Mouse (Mus musculus) gastrocnemius, adult 2 months (tissue): ENCODE results near the gene Zfp36l2. TPM values are rescaled to one million over a fixed set of nuclear protein-coding genes. Genes with fewer than 3 reads are reported as not detected.

Experiments
- DNase-seq: peaks from one replicate; pipeline ENCODE4 v3.0.0; 2022
- H3K27ac ChIP-seq: fragments of 200-600 bp; 2 replicates; pipeline ENCODE4 v1.8.1; 2022; ENCODE audit warnings: mild to moderate bottlenecking
- H3K4me3 ChIP-seq: fragments of 200-600 bp; 2 replicates; pipeline ENCODE4 v1.8.1; 2022; ENCODE audit warnings: mild to moderate bottlenecking, moderate library complexity
- CTCF ChIP-seq: fragments of 200-600 bp; IDR thresholded peaks from 2 replicates; pipeline ENCODE4 v1.8.1; 2022; ENCODE audit warnings: antibody characterized with exemption, mild to moderate bottlenecking, moderate library complexity
- intact Hi-C: fragments of 180-260 bp; cut with DNase I; formaldehyde crosslinking; loops from one replicate; pipeline ENCODE4 v1.15.1; 2025
- total RNA-seq, 2 experiments: library from RNA; stranded (reverse); gene quantifications; 2 replicates each; pipeline ENCODE4 v1.2.3; 2021

Gene Zfp36l2
- total RNA-seq, 2 experiments from 2014 or later: 9.7 to 10.1 TPM

DNA sequence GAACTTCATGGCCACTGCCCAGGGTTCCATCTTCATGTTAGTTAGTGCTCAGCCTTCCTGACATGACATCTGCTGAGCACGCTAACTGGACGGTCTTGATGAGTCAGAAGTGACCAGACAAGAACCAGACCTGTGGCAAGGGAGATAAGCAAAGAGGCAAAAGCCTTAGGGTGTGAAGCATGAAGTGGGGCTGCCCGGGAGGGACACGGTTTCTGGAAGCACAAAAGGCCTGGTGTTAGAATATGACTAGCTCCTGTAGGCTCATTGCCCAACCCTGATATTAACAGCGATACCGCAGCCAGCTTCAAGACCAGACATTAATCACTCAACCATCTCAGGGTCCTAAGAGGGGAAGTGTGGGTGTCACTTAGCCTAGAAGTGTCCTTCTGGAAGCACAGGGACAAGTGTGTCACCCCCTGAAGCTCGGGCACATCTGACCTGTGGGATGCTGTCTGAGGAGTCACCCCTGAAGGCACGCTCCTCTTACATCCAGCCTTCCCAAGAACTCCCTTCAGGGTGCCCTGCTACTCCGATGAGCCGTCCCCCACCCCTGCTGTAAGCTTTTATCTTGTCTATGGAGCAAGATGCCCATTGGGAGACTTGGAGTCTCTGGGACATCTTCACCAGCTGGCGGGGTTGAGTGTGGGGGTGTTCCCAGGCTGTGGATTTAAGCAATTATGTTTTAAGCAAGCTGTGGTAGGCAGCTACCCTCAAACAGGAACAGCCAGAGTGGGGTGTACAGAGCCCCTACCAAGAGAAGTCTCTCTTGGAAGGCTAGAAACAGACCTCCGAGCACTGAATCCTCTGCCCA lies 34.6 kb downstream of the Zfp36l2 start:
- intact Hi-C loops: no loop called here
- DNase-seq: no peak
- Histone ChIP-seq H3K4me3 (no peak overlapping the region), H3K27ac (no peak overlapping the region)
- TF ChIP-seq CTCF: no peak

DNA sequence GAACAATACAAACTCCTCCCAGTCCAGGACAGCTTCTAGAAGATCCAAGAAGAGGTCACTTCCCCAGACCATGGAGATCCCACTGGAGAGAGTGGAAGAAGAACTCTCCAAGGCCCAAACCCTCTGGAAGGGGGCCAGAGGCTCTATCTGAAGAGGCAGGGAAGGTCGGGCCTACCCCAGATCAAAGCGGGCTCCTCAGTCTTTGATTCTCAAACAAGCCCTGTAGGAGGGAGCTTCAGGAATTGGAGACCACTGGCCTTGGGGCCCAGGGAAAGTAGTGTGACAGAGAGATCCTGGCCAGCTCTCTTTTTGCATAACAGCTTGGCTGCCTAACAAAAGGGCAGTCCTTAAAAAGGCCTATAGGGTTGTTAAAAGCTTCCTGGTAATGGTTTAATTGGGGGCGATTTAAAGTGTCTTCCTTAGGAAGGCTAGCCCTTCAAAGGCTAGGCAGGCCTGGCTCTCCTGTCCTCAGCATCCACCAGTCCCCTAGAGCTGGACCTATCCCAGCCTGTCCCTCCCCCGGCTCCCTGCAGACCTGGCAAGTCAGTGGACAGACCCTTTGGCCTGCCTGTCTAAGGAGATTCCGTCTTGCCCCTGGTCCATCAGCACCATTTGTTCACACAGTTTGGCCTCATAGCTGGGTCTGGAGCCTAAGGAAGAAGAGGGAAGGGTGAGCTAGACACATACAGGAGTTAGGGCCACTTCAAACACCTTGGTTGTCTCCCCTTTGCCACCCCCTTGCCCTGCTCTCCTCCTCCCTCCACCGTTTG lies 35.4 kb downstream of the Zfp36l2 start:
- TF ChIP-seq CTCF: no peak
- no peak for DNase-seq
- H3K4me3 ChIP-seq: no peak overlapping the region
- H3K27ac ChIP-seq: no peak overlapping the region
- intact Hi-C loops: no loop called here

DNA sequence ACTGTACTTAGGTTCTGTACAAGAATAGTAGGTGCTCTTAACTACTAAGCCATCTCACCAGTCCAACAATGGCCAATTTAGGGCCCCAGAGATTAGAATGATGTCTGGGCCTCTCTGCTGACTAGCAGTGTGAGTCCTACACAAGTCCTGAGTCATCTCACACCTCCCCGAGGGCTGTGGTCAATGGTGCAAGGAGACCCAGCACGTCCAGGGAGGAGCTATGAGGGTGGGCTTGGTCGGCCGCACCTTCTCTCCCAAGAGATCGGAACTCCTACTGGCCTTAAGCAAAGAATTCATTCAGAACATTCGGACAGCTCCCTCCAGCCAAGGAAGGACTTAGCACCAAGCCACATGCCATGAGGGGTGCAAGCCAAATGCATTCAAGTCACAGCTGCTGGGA lies 36.4 kb downstream of the Zfp36l2 start:
- DNase-seq: no peak
- Histone ChIP-seq H3K4me3 (no peak overlapping the region), H3K27ac (no peak overlapping the region)
- intact Hi-C loops: no loop called here
- TF ChIP-seq CTCF: no peak

DNA sequence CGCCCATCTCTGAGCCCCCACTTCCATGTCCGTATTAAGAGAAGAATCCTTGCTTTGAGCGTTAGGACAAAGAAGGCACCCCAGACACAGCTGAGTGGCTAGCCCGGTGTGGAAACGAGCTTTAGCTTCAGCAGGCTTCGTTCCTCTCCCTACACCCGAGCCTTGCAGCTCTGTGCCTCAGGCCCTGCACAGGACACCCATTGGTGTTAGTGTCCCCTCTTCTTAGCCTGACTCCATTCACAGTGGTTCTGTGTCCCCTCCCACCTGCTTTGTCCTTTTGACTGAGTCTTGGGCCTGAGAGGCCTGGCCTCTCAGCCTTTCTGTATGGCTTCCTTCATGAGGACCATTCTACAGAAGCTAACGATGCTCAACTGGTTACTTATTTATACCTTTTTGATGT lies 37.5 kb downstream of the Zfp36l2 start:
- H3K4me3 ChIP-seq: no peak overlapping the region

DNA sequence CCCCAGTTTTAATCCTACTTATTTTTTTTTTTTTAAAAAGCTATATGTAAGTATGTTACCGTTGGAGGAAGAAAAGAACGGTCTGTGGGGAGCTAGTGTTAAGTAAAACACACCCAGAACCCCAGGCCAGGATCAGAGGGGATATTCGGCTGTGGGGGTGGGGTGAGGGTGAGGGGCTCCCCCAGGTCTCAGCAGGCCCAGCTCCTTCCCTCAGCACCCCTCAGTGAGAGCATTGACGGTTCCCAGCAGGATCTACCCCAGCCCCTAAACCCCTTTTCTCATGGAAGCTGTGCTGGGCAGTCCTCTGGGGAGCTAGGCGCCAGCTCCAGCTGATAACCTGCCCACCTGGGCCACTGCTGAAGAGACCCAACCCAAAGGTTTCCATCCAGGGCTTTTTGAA lies 38.2 kb downstream of the Zfp36l2 start:
- Histone ChIP-seq H3K4me3 (no peak overlapping the region), H3K27ac (peak overlapping the region; percentile 83)
- intact Hi-C loops: loop anchor here (5.0 kb wide), 1 partner anchor 38 kb away; the partner anchor contains the start of gene Zfp36l2
- TF ChIP-seq CTCF: no peak
- no peak for DNase-seq

More for the DNA sequence above, 37.5 kb downstream of the Zfp36l2 start:
- H3K27ac ChIP-seq: no peak overlapping the region
- DNase-seq: no peak
- intact Hi-C loops: no loop called here
- TF ChIP-seq CTCF: no peak

DNA sequence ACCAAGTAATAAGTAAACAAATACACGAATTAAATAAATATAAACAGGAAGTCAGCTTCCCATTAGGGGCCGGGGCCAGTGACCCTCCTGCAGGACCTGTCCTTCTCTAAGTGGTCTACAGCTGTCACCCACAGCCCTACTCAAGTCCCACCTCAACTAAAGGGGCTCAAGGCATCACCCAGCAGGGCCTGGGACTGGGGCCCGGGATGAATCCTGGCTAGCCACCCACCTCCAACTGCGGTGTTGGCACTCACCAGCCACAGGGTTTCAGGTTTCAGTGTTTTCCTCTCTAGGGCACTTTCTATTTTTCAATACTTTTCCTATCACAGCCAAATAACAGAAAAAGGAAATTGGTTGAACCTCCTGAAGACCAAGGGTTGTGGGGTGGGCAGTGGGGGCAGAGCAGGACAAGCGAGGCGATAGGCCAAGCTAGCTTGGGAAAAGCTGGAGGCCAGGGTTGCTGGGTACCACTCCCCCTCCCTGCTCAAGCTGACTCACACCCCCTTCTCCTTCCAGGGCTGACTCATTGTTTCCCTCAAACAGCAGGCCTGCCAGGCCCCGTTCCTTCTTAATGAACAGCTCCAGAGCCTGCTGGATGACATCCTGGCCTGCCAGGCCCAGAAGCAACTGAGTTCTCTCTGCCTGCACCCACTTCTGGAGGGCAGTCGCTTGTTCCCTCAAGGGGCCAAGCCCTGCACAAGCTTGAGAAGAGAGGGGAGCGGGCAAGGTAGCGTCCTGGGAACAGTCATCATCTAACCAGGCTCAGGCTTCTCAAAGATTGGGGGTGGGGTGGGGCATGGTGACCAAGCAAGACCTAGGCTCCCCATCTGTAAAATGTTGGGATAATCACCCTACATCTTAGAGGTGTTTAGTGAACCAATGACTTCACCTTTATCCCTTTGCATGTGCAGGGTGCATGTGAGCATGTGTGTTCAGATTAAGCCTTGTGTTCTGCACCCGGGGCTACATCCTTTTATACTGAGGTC lies 39.0 kb downstream of the Zfp36l2 start:
- intact Hi-C loops: loop anchor here (5.0 kb wide), 1 partner anchor 39 kb away; the partner anchor contains the start of gene Zfp36l2
- TF ChIP-seq CTCF: no peak
- Histone ChIP-seq H3K4me3 (peak overlapping the region; percentile 9), H3K27ac (peak overlapping the region; percentile 83)
- DNase-seq: peak; percentile 90

DNA sequence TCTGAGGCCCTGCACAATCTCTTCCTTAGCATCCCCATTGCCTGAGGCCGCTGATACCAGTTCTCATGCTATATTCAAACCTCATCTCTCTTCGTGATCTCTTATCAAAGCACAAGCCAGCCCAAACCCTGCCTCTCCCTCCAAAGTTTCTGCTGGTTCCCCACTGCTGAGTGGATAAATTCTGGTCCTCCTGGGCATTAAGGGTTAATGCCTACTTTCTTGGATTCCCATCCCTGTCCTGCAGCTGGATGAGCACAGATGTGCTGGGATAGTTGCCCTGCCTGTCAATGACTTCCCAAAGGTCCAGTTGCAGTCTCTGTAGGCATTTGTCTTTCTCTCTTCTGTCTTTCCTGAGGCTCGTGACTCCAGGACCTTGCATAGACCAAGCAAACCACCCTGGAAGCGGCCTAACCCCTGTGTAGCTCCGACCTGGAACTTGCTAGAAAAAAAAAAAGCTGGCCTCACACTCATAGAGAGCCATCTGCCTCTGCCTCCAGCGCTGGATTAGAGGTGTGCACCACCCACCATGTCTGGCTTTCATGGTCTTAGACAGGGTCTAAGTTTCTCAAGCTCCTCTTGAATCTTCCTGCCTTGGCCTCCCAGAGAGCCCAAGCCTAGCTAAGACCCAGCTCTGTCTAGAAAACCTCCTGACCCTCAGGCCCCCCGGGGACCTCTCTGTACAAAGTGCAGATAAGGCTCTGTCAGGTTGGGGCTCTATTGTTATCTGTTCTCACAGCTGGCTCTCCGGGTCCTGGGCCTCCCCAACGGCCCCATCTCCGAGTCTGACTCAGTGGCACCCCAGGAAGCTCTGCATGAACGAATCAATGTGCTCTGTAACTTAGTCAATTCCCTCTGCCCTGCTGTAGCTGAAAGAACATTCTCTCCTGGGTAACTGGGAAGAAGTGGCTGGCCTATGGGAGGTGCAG lies 40.3 kb downstream of the Zfp36l2 start:
- TF ChIP-seq CTCF: no peak
- peak; percentile 15 for DNase-seq
- H3K27ac ChIP-seq: peak overlapping the region; percentile 83
- no peak overlapping the region for H3K4me3 ChIP-seq
- intact Hi-C loops: loop anchor here (5.0 kb wide), 1 partner anchor 40 kb away; the partner anchor contains the start of gene Zfp36l2

DNA sequence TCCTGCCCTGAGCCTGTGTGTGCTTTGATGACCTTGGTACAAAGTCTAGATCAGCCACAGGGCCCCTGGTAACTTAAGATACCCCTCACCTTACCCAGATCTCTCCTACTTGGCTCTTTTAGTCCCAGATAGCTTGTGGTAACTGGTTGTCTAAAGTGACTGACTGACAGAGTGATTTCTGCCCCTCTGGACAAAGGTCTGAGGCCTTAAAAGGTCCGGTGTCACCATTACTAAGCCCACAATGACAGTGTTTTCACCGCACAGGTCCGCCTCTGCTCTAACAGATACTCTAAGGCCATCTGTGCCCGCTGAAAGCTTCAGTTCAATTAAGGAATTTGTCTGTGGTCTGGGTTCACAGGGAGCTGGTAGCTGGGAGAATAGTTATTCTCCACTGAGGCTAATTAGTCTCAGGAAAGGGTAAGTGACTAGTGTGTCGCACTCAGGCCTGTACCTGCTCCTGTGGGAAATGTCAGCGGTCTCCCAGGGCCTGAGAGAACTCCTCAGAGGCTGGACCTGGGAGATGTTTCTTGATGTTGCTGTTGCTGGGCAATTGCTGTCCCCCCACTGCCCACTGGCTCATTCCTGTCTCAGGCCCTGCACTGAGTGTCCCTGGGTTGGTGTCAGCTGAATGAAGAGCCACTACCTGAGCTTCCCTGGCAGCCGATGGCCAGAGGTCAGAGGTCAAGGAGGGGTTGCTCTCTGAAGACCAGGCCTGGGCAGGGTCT lies 41.1 kb downstream of the Zfp36l2 start:
- intact Hi-C loops: loop anchor here (5.0 kb wide), 1 partner anchor 41 kb away; the partner anchor contains the start of gene Zfp36l2
- Histone ChIP-seq H3K4me3 (no peak overlapping the region), H3K27ac (peak overlapping the region; percentile 83)
- peak; percentile 16 for DNase-seq
- no peak for TF ChIP-seq CTCF

DNA sequence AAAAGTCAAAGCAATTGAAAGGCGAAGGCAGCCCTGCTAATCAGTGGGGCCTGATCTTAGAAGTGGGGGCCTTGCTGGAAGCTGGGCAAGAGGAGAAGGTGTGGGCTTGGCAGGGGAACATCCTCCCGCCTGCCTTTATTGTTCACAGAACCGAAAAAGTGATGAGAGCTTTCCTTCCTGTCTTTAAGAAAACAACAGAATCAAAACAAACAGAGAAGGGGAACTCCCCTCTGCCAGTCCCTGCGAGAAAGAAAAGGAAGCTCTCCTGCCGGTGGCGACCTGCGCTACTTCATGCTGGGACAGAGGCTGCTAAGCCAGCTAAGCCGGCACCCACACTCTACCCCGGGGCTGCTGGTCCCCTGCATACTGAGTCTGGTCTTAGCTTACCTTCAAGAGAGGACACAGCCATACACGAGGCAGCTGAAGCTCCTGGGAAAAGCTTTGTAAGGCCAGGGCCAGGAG lies 41.9 kb downstream of the Zfp36l2 start:
- H3K27ac ChIP-seq: peak overlapping the region; percentile 83
- intact Hi-C loops: loop anchor here (5.0 kb wide), 1 partner anchor 41 kb away; the partner anchor contains the start of gene Zfp36l2
- no peak for TF ChIP-seq CTCF
- H3K4me3 ChIP-seq: no peak overlapping the region
- DNase-seq: peak; percentile 35
